Mouse (Mus musculus): ENCODE results near the gene Fignl1. TPM values are rescaled to one million over a fixed set of nuclear protein-coding genes. Genes with fewer than 3 reads are reported as not detected.

Gene Fignl1
- polyA plus RNA-seq, 1 experiment, result 89.3 TPM

GRCm38 (mm10) chr11:11737562-11737961 lies 71.2 kb downstream of the Fignl1 start:
- Histone ChIP-seq H3K4me3 (ENCODE audit: low read depth, low read length) (no peak overlapping the region), H3K9me3 (replicated peaks; ENCODE audit: control insufficient read depth, insufficient read depth, low read length, poor library complexity, severe bottlenecking) (no peaks in the 10 kb centered on the region), H3K36me3 (ENCODE audit: control insufficient read depth, insufficient read depth, low read length, poor library complexity, severe bottlenecking) (no peaks in the 10 kb centered on the region), H3K9ac (ENCODE audit: low read depth, poor library complexity, severe bottlenecking) (no peak overlapping the region), H3K27me3 (ENCODE audit: control insufficient read depth, insufficient read depth, low read length, poor library complexity, severe bottlenecking) (no peaks in the 10 kb centered on the region), H3K4me1 (ENCODE audit: control insufficient read depth, insufficient read depth, low read length) (no peaks in the 10 kb centered on the region), H3K27ac (ENCODE audit: insufficient read depth, low read length) (no peak overlapping the region)
- TF ChIP-seq CTCF (IDR thresholded peaks at IDR 0.05; ENCODE audit: low read depth, low read length) (no peak), EP300 (IDR thresholded peaks at IDR 0.05; ENCODE audit: insufficient read depth, low read depth, low read length) (no peak), POLR2A (IDR thresholded peaks at IDR 0.05; ENCODE audit: insufficient read depth, low read length) (no peak)

Other genes with a start within 250 kb of the Fignl1 start
- gene 4930512M02Rik, start 181.1 kb downstream of the Fignl1 start, polyA plus RNA-seq (2011; ENCODE audit: insufficient read depth, insufficient read length, low read depth, missing spikeins), result not detected in 2 replicates
- gene Ikzf1, start 124.0 kb downstream of the Fignl1 start, polyA plus RNA-seq (2011; ENCODE audit: insufficient read depth, insufficient read length, low read depth, missing spikeins), result 0.53 and 0.67 TPM in 2 replicates
- gene Ddc, start 89.2 kb upstream of the Fignl1 start, polyA plus RNA-seq (2011; ENCODE audit: insufficient read depth, insufficient read length, low read depth, missing spikeins), result 7.0 and 9.1 TPM in 2 replicates
- 160 and 162 TPM in 2 replicates for gene Grb10, start 229.7 kb upstream of the Fignl1 start, polyA plus RNA-seq (2011; ENCODE audit: insufficient read depth, insufficient read length, low read depth, missing spikeins)